Mouse (Mus musculus): ENCODE data around the gene Kctd19. TPM values are rescaled to one million over a fixed set of nuclear protein-coding genes. Genes with fewer than 3 reads are reported as not detected.

The Kctd19 gene
- polyA plus RNA-seq (2017; shearing (Covaris generic)) = not detected

GRCm38 (mm10) chr8:105413391-105413790 is at the start of gene Kctd19, which contains the start of gene Lrrc36:
Gene Kctd19 (minus strand): TSS chr8:105413502.
Gene Lrrc36 (plus strand): TSS chr8:105413571.

GRCm38 (mm10) chr8:105373032-105373431 is 40.3 kb downstream of the Kctd19 start, which contains the start of gene Plekhg4:
Gene Plekhg4 (plus strand): TSS chr8:105373274.

DNA sequence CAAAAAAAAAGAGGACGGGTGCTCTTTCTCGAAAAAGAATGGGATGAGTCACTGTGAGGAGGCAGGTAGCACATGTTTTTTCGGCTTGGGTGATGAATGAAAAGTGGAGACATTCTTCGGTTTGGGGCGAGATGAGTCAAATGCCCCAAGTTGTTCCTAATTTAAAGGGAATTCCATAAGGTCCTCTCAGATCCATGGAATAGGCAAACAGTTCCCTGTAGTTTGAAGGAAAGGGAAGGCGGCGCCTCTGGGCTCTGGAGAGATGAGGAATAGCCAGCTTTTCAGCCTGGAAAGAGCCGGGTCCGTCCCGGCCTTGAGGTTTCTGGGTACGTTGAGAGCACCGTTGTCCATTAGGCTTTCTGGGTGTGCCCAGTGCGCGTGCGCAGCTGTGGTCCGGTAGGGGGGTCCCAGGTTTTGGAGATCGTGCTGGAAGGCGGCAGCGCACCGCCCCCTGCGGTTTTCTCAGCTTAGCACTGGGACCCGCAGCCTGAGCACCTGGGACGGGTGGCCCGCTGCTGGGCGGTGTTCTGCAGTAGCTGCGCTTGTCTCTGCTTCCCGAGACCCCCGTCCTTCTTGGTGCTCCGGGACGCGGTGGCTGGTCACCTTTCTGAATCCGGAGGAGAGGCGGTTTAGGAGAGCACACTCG is 64.7 kb downstream of the Kctd19 start, which contains the start of gene Slc9a5:
Gene Slc9a5 (plus strand): TSS at position 394 of the 646 bp plus-strand sequence.

GRCm38 (mm10) chr8:105347428-105348221 is 65.7 kb downstream of the Kctd19 start, which contains the start of gene Fhod1:
Gene Fhod1 (minus strand): TSS chr8:105347953.

Other genes with a start within 250 kb of the Kctd19 start
- gene Cbfb, start 242.8 kb downstream of the Kctd19 start, polyA plus RNA-seq (2017; shearing (Covaris generic)) = 22.2 TPM
- gene D230025D16Rik, start 188.4 kb downstream of the Kctd19 start, polyA plus RNA-seq (2017; shearing (Covaris generic)) = 24.4 TPM
- 0.68 TPM for gene B3gnt9, start 158.3 kb downstream of the Kctd19 start, polyA plus RNA-seq (2017; shearing (Covaris generic))
- 27.8 TPM for gene Tradd, start 148.9 kb downstream of the Kctd19 start, polyA plus RNA-seq (2017; shearing (Covaris generic))
- gene Fbxl8, start 148.9 kb downstream of the Kctd19 start, polyA plus RNA-seq (2017; shearing (Covaris generic)) = 15.2 TPM
- 0.62 TPM for gene Hsf4, start 143.7 kb downstream of the Kctd19 start, polyA plus RNA-seq (2017; shearing (Covaris generic))
- gene Nol3, start 137.4 kb downstream of the Kctd19 start, polyA plus RNA-seq (2017; shearing (Covaris generic)) = not detected
- gene 4931428F04Rik, start 123.6 kb downstream of the Kctd19 start, polyA plus RNA-seq (2017; shearing (Covaris generic)) = 2.4 TPM
- 0.76 TPM for gene Exoc3l, start 117.4 kb downstream of the Kctd19 start, polyA plus RNA-seq (2017; shearing (Covaris generic))
- 54.4 TPM for gene E2f4, start 115.8 kb downstream of the Kctd19 start, polyA plus RNA-seq (2017; shearing (Covaris generic))
- 10.5 TPM for gene Elmo3, start 107.9 kb downstream of the Kctd19 start, polyA plus RNA-seq (2017; shearing (Covaris generic))
- 5.8 TPM for gene Lrrc29, start 87.2 kb downstream of the Kctd19 start, polyA plus RNA-seq (2017; shearing (Covaris generic))
- gene Tmem208, start 87.1 kb downstream of the Kctd19 start, polyA plus RNA-seq (2017; shearing (Covaris generic)) = 158 TPM
- 1.5 TPM for gene Fhod1, start 65.5 kb downstream of the Kctd19 start, polyA plus RNA-seq (2017; shearing (Covaris generic))
- 0.45 TPM for gene Slc9a5, start 64.7 kb downstream of the Kctd19 start, polyA plus RNA-seq (2017; shearing (Covaris generic))
- gene Plekhg4, start 40.2 kb downstream of the Kctd19 start, polyA plus RNA-seq (2017; shearing (Covaris generic)) = 0.17 TPM
- not detected for gene Lrrc36, start 69 bp upstream of the Kctd19 start, polyA plus RNA-seq (2017; shearing (Covaris generic))
- not detected for gene Tppp3, start 58.0 kb upstream of the Kctd19 start, polyA plus RNA-seq (2017; shearing (Covaris generic))
- 2.3 TPM for gene Zdhhc1, start 83.4 kb upstream of the Kctd19 start, polyA plus RNA-seq (2017; shearing (Covaris generic))
- not detected for gene Hsd11b2, start 105.3 kb upstream of the Kctd19 start, polyA plus RNA-seq (2017; shearing (Covaris generic))
- 55.5 TPM for gene Atp6v0d1, start 152.5 kb upstream of the Kctd19 start, polyA plus RNA-seq (2017; shearing (Covaris generic))
- 11.5 TPM for gene Ripor1, start 191.8 kb upstream of the Kctd19 start, polyA plus RNA-seq (2017; shearing (Covaris generic))
- 33.9 TPM for gene Ctcf, start 223.1 kb upstream of the Kctd19 start, polyA plus RNA-seq (2017; shearing (Covaris generic))
- gene Agrp, start 223.9 kb upstream of the Kctd19 start, polyA plus RNA-seq (2017; shearing (Covaris generic)) = 0.72 TPM